Mouse (Mus musculus) CD4-positive, CD25-positive, alpha-beta regulatory T cell, adult 2 months (primary cell): ENCODE results near the gene Isg15.

Experiments
- DNase-seq: peaks from one replicate; pipeline ENCODE4 v3.0.0-alpha.2; 2012; ENCODE audit warnings: low read depth, low spot score

Gene Isg15

GRCm38 (mm10) chr4:156200623-156201475 is at the start of gene Isg15:
Gene Isg15 (minus strand): TSS chr4:156200818.
- peak; percentile 85 for DNase-seq

GRCm38 (mm10) chr4:156249567-156249966 is 48.9 kb upstream of the Isg15 start:
- DNase-seq, result no peak

GRCm38 (mm10) chr4:156236651-156237447 is 36.2 kb upstream of the Isg15 start:
- DNase-seq, result peak; percentile 56

GRCm38 (mm10) chr4:156235808-156236533 is 35.4 kb upstream of the Isg15 start, which contains the start of gene Noc2l:
Gene Noc2l (plus strand): TSS chr4:156236010.
- peak; percentile 96 for DNase-seq

GRCm38 (mm10) chr4:156235360-156235770 is 34.7 kb upstream of the Isg15 start:
- DNase-seq, result no peak

- peak; percentile 76 for DNase-seq
Observed at GRCm38 (mm10) chr4:156234701-156235213, 34.1 kb upstream of the Isg15 start, which contains the start of gene Plekhn1. Gene Plekhn1 (minus strand): TSS chr4:156234857.

- DNase-seq, result peak; percentile 28
Observed at GRCm38 (mm10) chr4:156234021-156234501, 33.4 kb upstream of the Isg15 start.

- DNase-seq, result no peak
Observed at GRCm38 (mm10) chr4:156228393-156229024, 27.9 kb upstream of the Isg15 start.

GRCm38 (mm10) chr4:156227752-156228392 is 27.3 kb upstream of the Isg15 start:
- no peak for DNase-seq

GRCm38 (mm10) chr4:156224276-156224675 is 23.7 kb upstream of the Isg15 start:
- no peak for DNase-seq

- DNase-seq, result no peak
Observed at GRCm38 (mm10) chr4:156219936-156220335, 19.3 kb upstream of the Isg15 start.

- no peak for DNase-seq
Observed at GRCm38 (mm10) chr4:156217838-156218237, 17.2 kb upstream of the Isg15 start.

GRCm38 (mm10) chr4:156217022-156217669 is 16.5 kb upstream of the Isg15 start:
- no peak for DNase-seq

GRCm38 (mm10) chr4:156216196-156216595 is 15.6 kb upstream of the Isg15 start:
- no peak for DNase-seq

GRCm38 (mm10) chr4:156215649-156216048 is 15.0 kb upstream of the Isg15 start, which contains the start of gene Perm1:
Gene Perm1 (plus strand): TSS chr4:156215868.
- no peak for DNase-seq

GRCm38 (mm10) chr4:156213134-156213533 is 12.5 kb upstream of the Isg15 start:
- no peak for DNase-seq

GRCm38 (mm10) chr4:156209963-156210635 is 9.5 kb upstream of the Isg15 start:
- DNase-seq, result no peak

- no peak for DNase-seq
Observed at GRCm38 (mm10) chr4:156208872-156209271, 8.3 kb upstream of the Isg15 start.
